Mouse (Mus musculus): Measurements from ENCODE around the gene RPS10-NUDT3. TPM values are rescaled to one million over a fixed set of nuclear protein-coding genes. Genes with fewer than 3 reads are reported as not detected.

The RPS10-NUDT3 gene
- total RNA-seq, 4 experiments from 2014 or later, result 0.98 TPM; not detected in 3

- DNase-seq (ENCODE audit: low spot score), result no peak
Measured at GRCm38 (mm10) chr17:27554062-27554960, 80.7 kb downstream of the RPS10-NUDT3 start.

DNA sequence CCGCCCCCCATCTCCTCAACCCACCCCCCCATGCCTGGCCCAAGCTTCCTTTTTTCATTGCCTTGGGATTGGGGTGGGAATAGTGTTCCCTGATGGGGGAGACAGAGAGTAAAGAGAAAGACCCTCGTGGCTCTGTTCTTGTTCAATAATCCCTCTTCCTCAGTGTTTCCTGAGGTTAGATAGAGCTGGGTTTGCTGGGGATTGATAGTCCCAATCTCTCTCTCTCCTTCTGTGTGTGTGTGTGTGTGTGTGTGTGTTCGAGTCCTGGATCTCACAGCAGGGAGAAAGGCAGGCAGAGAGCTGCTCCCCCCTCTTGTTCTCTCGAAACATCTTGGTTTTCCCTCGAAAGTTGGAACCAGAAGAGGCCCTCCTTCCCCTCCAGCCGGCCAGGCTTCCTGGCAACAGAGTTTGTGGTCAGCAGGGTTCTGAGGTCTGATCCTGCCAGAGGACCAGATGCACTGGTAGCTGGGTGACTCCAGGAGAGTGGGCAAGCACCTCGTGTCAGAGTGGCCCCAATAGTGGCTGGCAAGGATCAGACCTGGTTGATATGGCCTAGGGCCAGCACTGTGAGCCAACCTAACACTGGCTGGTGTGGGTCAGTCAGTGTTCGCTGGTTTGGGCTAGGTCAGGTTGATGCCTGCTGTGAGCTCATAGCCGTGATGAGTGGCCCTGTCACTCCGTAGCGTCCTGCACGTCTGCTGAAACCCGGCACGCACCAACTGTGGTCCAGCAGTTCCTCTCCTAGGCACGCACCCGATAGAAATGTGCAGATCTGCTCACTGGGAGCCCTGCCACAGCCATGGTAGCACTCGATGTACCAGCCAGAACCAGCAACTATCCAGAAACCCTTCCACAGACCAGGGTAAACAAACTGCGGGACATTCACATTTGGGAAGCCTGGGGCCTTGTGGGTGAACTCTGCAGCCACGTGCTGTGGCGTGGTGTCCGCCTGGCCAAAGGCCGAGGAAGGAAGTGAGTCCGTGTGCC, 82.5 kb downstream of the RPS10-NUDT3 start:
- no peak for DNase-seq (ENCODE audit: low spot score)

- DNase-seq (ENCODE audit: low spot score), result no peak
Measured at GRCm38 (mm10) chr17:27551393-27551940, 83.6 kb downstream of the RPS10-NUDT3 start.

DNA sequence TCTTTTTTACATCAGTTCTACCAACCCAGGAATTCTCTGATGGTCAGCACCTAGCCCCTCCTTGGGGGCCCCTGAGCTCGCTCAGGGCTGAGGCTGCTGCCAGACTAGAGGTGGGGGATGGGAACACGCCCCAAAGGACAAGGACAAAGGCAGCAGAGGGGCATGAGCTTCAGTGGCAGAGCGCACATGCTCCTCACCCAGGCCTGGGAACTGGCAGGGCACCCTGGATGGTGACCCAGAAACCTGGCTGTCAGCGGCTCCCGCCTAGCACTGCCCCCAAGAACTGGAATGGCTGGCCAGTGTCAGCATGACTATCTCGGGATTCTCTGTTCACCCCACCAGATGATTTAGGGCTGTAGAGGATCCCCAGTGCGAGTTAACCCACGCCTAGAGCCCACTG, 85.8 kb downstream of the RPS10-NUDT3 start:
- no peak for DNase-seq (ENCODE audit: low spot score)

- peak; percentile 56 for DNase-seq (ENCODE audit: low spot score)
Measured at GRCm38 (mm10) chr17:27547253-27547868, 87.7 kb downstream of the RPS10-NUDT3 start.

GRCm38 (mm10) chr17:27546574-27547085, 88.4 kb downstream of the RPS10-NUDT3 start:
- no peak for DNase-seq (ENCODE audit: low spot score)

- no peak for DNase-seq (ENCODE audit: low spot score)
Measured at GRCm38 (mm10) chr17:27545991-27546390, 89.0 kb downstream of the RPS10-NUDT3 start.

DNA sequence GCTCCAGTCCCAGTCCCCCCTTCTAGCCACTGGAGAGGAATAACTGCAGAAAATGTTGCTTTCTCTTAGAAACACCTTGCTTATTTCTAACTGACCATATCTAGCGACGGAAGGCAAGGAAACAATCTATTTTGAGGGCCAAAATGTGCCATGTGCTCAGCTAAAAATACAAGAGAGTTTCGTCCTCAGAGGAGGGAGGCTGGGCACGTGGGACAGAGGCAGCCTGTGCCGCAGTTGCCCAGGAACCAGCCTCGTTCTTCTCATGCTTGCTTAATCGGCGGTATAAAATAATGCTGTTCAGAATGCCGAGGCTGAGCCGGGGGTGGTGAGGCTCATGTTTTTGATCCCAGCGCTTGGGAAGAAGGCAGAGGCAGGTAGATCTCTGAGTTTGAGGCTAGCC, 90.5 kb downstream of the RPS10-NUDT3 start:
- no peak for DNase-seq (ENCODE audit: low spot score)

DNA sequence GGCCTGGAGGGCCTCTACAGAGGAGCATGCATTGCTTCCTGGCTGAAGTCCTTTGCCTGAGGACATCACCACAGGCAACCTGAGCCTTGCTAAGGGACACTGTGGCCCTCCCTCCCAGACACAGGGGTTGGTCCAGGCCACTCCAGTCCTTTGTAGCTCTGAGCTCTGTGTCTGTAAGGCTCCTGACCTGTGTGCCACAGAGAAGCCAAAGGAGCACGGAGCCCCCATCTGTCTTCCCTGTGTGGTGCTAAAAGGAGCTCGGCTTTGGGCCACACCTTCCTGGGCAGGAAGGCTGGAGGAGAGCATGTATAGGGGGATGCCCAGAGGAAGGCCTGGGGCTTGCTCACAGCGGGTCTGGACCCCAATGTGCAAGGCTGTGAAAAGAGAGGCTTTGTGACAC, 93.0 kb downstream of the RPS10-NUDT3 start:
- no peak for DNase-seq (ENCODE audit: low spot score)

DNA sequence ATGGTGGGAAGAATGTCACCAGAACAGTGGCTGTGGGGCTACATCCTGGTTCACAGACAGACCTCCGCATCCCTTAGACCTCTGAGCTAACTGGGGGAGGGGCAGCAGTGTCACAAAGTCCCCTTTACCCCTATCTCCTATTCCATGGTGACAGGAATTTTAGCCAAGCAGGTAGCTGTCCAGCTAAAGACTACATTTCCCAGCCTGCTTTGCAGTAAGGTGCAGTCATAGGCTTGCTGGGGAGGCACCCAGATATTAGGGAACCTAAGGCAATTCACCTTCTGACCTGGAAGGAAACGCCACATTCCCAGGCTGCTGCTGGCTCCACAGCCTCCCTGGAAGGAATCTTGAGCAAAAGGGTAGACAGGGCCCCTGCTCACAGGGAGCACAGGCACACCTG, 93.8 kb downstream of the RPS10-NUDT3 start:
- DNase-seq (ENCODE audit: low spot score), result no peak

DNA sequence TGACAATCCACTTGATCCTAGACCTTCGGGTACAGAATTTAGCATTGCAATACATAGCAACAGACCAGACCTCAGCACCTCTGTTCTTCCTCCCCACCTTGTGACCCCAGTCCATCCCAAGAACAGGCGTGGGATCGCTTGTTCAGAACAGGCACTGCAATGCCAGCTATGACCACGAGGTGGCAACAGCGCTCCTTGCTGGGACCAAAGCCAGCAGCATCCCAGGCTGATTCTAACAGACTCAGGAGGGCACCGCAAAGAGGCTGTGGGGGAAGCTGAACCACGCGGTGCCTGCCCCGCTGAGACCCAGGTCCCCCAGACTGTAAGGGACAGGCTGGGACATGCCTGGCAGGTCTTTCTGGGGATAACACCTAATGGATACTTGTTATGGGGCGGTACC, 100.3 kb downstream of the RPS10-NUDT3 start:
- peak; percentile 89 for DNase-seq (ENCODE audit: low spot score)

GRCm38 (mm10) chr17:27533354-27533753, 101.7 kb downstream of the RPS10-NUDT3 start:
- DNase-seq (ENCODE audit: low spot score), result no peak

- no peak for DNase-seq (ENCODE audit: low spot score)
Measured at GRCm38 (mm10) chr17:27532095-27532494, 102.9 kb downstream of the RPS10-NUDT3 start.

Other genes starting within 250 kb of the RPS10-NUDT3 start
- gene Grm4, start 113.8 kb downstream of the RPS10-NUDT3 start, total RNA-seq (2022), result under 1 TPM in 3 of 4 experiments, not detected in 1; 0.16 to 0.30 (median 0.23) TPM
- 10 to 100 TPM; 42.6 to 51.1 (median 46.9) TPM for gene Hmga1, start 78.7 kb downstream of the RPS10-NUDT3 start, total RNA-seq (2022)
- 10 to 100 TPM in 2 of 4 experiments, 1 to 10 TPM in 2; 6.4 to 10.3 (median 9.9) TPM for gene AI413582, start 69.5 kb downstream of the RPS10-NUDT3 start, total RNA-seq (2022)
- 100 to 1,000 TPM; 349 to 367 (median 360) TPM for gene Nudt3, start 11.7 kb downstream of the RPS10-NUDT3 start, total RNA-seq (2022)
- gene Rps10, start 1.4 kb upstream of the RPS10-NUDT3 start, total RNA-seq (2022), result 100 to 1,000 TPM; 481 to 609 (median 561) TPM
- gene Pacsin1, start 20.3 kb upstream of the RPS10-NUDT3 start, total RNA-seq (2022), result under 1 TPM; 0.09 to 0.85 (median 0.39) TPM
- not detected for gene Spdef, start 93.7 kb upstream of the RPS10-NUDT3 start, total RNA-seq (2022)
- gene D17Wsu92e, start 185.4 kb upstream of the RPS10-NUDT3 start, total RNA-seq (2022), result 100 to 1,000 TPM; 150 to 171 (median 156) TPM
- 10 to 100 TPM; 39.9 to 48.3 (median 47.0) TPM for gene Snrpc, start 202.9 kb upstream of the RPS10-NUDT3 start, total RNA-seq (2022)
- gene Uhrf1bp1, start 221.2 kb upstream of the RPS10-NUDT3 start, total RNA-seq (2022), result 10 to 100 TPM; 15.6 to 19.5 (median 17.7) TPM